Mouse (Mus musculus) small intestine, adult 2 months (tissue): ENCODE measurements around the gene Nmnat2.

Experiments
- CTCF ChIP-seq: fragments of 200-500 bp; IDR thresholded peaks from 2 replicates; pipeline ENCODE4 v1.5.1; 2012; ENCODE audit warnings: low read depth, mild to moderate bottlenecking, control low read depth, inconsistent platforms, low read length, moderate library complexity, mixed read lengths; ENCODE audit not compliant: insufficient replicate concordance, insufficient read length; ENCODE audit errors: extremely low read depth
- POLR2A ChIP-seq: fragments of 200-500 bp; IDR thresholded peaks from 2 replicates; pipeline ENCODE4 v1.6.1; 2012; ENCODE audit warnings: low read depth, mild to moderate bottlenecking, control low read depth, inconsistent platforms, low read length, moderate library complexity

DNA sequence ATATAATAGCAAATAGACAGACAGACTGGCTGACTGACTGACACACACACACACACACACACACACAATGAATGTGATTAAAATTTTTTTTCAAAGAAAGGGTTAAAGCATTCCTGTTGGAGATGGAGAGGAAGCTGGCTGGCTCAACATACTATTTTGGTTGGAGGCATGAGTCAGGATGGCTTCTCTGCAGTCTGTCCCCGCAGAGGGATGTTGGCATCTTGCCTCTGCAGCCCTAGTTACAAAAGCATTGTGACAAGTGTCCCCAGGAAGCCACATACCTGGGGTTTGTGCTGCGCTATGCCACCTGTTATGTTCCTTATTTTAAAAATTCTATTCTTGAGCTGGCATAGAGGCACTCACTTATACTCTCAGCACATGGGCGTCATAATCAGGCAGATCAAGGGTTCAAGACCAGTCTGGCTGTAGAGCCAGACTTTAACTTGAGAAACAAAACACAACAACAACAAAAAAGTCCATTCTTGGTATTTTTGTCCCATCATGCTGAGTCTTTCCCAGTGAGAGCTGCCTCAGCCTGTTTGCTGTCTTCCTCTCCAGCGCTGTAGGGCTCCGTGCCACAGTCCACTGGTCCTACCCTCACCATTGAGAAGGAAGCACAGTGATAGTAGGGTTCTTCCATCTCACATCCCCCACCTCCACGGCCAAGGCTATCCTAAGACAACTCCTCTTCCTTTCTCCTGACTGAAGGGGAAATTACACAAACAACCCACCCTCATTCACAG is 45.9 kb downstream of the Nmnat2 start:
- no peak for TF ChIP-seq CTCF
- no peak for TF ChIP-seq POLR2A
